Mouse (Mus musculus): ENCODE results near the gene Brd7. TPM values are rescaled to one million over a fixed set of nuclear protein-coding genes. Genes with fewer than 3 reads are reported as not detected.

Gene Brd7
- 56.0 and 70.7 TPM in 2 replicates for polyA plus RNA-seq (2015; fragmentation: Nextera tagmentation; extraction: Ambion mirVana)

- peak; percentile 90 for ATAC-seq (ENCODE audit: low read depth)
- no peaks in the 10 kb centered on the region for H3K9me3 ChIP-seq (ENCODE audit: control insufficient read depth, low read length)
- peak within 1 kb of the TSS; percentile 100 for H3K9ac ChIP-seq (ENCODE audit: low read length)
- peaks cover 17% of the 10 kb centered on the region for H3K36me3 ChIP-seq (ENCODE audit: control insufficient read depth, insufficient read depth, low read length)
- H3K4me2 ChIP-seq (ENCODE audit: low read depth, low read length) = peak within 1 kb of the TSS; percentile 90
- H3K4me3 ChIP-seq (ENCODE audit: low read length) = peak within 1 kb of the TSS; percentile 99
- under 1% methylated on average over 50 of the region's 91 CpGs for WGBS
- H3K4me1 ChIP-seq (replicated peaks; ENCODE audit: control insufficient read depth, insufficient read depth, low read length) = peaks cover 26% of the 10 kb centered on the region
- no peaks in the 10 kb centered on the region for H3K27me3 ChIP-seq (ENCODE audit: control insufficient read depth, insufficient read depth, low read depth, low read length)
- H3K27ac ChIP-seq (ENCODE audit: low read length) = peak within 1 kb of the TSS; percentile 87
Observed at GRCm38 (mm10) chr8:88361708-88362428, at the start of gene Brd7. TSS of gene Brd7 (minus strand) at chr8:88362194.

- Histone ChIP-seq H3K27ac (ENCODE audit: low read length) (no peak overlapping the region), H3K4me1 (replicated peaks; ENCODE audit: control insufficient read depth, insufficient read depth, low read length) (peaks cover 9% of the 10 kb centered on the region), H3K4me2 (ENCODE audit: low read depth, low read length) (no peak overlapping the region), H3K36me3 (ENCODE audit: control insufficient read depth, insufficient read depth, low read length) (no peaks in the 10 kb centered on the region), H3K27me3 (ENCODE audit: control insufficient read depth, insufficient read depth, low read depth, low read length) (no peaks in the 10 kb centered on the region), H3K9ac (ENCODE audit: low read length) (no peak overlapping the region), H3K9me3 (ENCODE audit: control insufficient read depth, low read length) (peaks cover under 1% of the 10 kb centered on the region; the same call in 1 of the 2 replicates), H3K4me3 (ENCODE audit: low read length) (no peak overlapping the region)
- ATAC-seq (ENCODE audit: low read depth) = no peak
- 72% methylated on average over 6 of the region's 6 CpGs for WGBS
Observed at GRCm38 (mm10) chr8:88411461-88411860, 49.5 kb upstream of the Brd7 start.

DNA sequence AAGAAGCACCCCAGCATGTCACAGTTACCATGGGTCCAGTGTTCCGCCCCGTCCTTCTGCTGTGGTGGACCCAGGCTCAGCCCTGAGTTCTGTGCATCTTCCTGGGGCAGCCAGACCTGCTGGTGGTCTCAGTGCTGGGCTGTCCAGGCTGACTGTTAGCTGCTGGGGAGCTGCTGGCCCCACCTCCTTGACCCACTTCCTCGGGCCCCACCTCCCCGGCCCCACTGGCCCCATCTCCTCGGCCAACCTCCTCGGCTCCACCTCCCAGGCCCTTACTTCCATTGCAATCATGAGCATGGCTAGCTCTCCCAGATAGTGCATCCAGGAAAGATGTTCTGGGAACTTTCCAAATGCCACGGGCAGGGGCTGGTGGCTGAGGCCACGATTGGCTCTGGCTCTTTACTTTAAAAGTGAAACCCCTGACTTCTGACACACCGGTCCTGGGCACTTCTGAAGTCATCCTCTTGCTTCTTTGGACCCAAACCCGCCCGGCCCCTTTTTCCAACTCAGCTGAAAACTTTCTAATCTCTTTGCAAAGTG, 47.5 kb upstream of the Brd7 start:
- no peak overlapping the region for H3K4me2 ChIP-seq (ENCODE audit: low read depth, low read length)
- H3K4me3 ChIP-seq (ENCODE audit: low read length) = no peak overlapping the region
- no peak overlapping the region for H3K9ac ChIP-seq (ENCODE audit: low read length)

GRCm38 (mm10) chr8:88407716-88408115, 45.7 kb upstream of the Brd7 start:
- no peak overlapping the region for H3K9ac ChIP-seq (ENCODE audit: low read length)
- no peaks in the 10 kb centered on the region for H3K36me3 ChIP-seq (ENCODE audit: control insufficient read depth, insufficient read depth, low read length)
- H3K4me1 ChIP-seq (replicated peaks; ENCODE audit: control insufficient read depth, insufficient read depth, low read length) = peaks cover 9% of the 10 kb centered on the region
- no peak overlapping the region for H3K27ac ChIP-seq (ENCODE audit: low read length)
- no peak overlapping the region for H3K4me3 ChIP-seq (ENCODE audit: low read length)
- WGBS = 91% methylated on average over 6 of the region's 6 CpGs
- H3K27me3 ChIP-seq (ENCODE audit: control insufficient read depth, insufficient read depth, low read depth, low read length) = no peaks in the 10 kb centered on the region
- ATAC-seq (ENCODE audit: low read depth) = no peak
- H3K4me2 ChIP-seq (ENCODE audit: low read depth, low read length) = no peak overlapping the region
- H3K9me3 ChIP-seq (ENCODE audit: control insufficient read depth, low read length) = peaks cover 4% of the 10 kb centered on the region; the same call in 1 of the 2 replicates

More for the DNA sequence above, 47.5 kb upstream of the Brd7 start:
- 31% methylated on average over 11 of the region's 11 CpGs for WGBS
- Histone ChIP-seq H3K27me3 (ENCODE audit: control insufficient read depth, insufficient read depth, low read depth, low read length) (no peaks in the 10 kb centered on the region), H3K36me3 (ENCODE audit: control insufficient read depth, insufficient read depth, low read length) (no peaks in the 10 kb centered on the region), H3K9me3 (ENCODE audit: control insufficient read depth, low read length) (peaks cover 4% of the 10 kb centered on the region; the same call in 1 of the 2 replicates), H3K4me1 (replicated peaks; ENCODE audit: control insufficient read depth, insufficient read depth, low read length) (peaks cover 9% of the 10 kb centered on the region), H3K27ac (ENCODE audit: low read length) (no peak overlapping the region)
- peak; percentile 71 for ATAC-seq (ENCODE audit: low read depth)

DNA sequence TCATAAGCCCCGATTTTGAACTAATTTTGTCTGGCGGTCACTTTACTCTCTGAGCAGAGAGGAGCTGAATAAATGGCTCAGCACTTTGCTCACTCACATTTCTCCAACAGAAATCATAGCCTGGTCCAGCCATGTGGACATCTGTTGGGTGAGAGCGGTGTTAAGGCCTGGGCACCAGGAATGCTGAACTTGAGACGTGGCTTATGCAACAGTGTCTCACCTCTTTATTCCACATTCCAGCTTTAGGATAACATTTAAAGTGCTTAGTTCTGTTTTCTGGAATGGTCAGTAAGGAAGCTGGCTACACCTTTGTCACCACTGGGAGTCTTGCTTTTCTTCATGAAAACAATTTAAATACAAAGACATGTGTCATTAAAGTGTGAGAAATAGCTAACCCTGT, 36.1 kb upstream of the Brd7 start:
- 83% methylated on average over 4 of the region's 4 CpGs for WGBS

DNA sequence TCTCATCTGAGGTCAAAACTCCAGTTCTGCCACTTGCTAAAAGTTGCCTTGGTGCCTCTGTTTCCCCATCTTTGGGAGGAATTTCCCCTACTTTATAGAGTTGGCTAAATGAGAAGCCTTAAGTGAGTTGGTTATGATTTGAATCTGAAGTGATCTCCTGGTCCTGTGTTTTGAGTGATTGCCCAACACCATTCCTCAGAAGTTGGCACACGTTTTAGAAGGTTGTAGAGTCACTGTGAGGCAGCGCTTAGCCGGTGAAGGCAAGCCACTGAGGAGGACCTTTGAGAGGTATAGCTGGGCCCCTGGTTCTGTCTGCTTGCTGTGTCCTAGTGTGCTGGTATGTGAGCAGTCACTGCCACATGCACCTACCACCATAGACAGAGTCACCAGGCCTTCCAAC, 31.3 kb upstream of the Brd7 start:
- Histone ChIP-seq H3K27ac (ENCODE audit: low read length) (no peak overlapping the region), H3K27me3 (ENCODE audit: control insufficient read depth, insufficient read depth, low read depth, low read length) (no peaks in the 10 kb centered on the region), H3K9me3 (ENCODE audit: control insufficient read depth, low read length) (no peaks in the 10 kb centered on the region), H3K9ac (ENCODE audit: low read length) (no peak overlapping the region), H3K36me3 (ENCODE audit: control insufficient read depth, insufficient read depth, low read length) (no peaks in the 10 kb centered on the region), H3K4me1 (replicated peaks; ENCODE audit: control insufficient read depth, insufficient read depth, low read length) (no peaks in the 10 kb centered on the region), H3K4me3 (ENCODE audit: low read length) (no peak overlapping the region), H3K4me2 (ENCODE audit: low read depth, low read length) (no peak overlapping the region)
- WGBS = 61% methylated on average over 3 of the region's 3 CpGs
- ATAC-seq (ENCODE audit: low read depth) = no peak

More for the DNA sequence above, 36.1 kb upstream of the Brd7 start:
- H3K4me2 ChIP-seq (ENCODE audit: low read depth, low read length) = no peak overlapping the region
- no peaks in the 10 kb centered on the region for H3K4me1 ChIP-seq (replicated peaks; ENCODE audit: control insufficient read depth, insufficient read depth, low read length)
- no peaks in the 10 kb centered on the region for H3K27me3 ChIP-seq (ENCODE audit: control insufficient read depth, insufficient read depth, low read depth, low read length)
- H3K9me3 ChIP-seq (ENCODE audit: control insufficient read depth, low read length) = no peaks in the 10 kb centered on the region
- no peak overlapping the region for H3K4me3 ChIP-seq (ENCODE audit: low read length)
- no peak overlapping the region for H3K9ac ChIP-seq (ENCODE audit: low read length)
- ATAC-seq (ENCODE audit: low read depth) = no peak
- no peak overlapping the region for H3K27ac ChIP-seq (ENCODE audit: low read length)
- H3K36me3 ChIP-seq (ENCODE audit: control insufficient read depth, insufficient read depth, low read length) = no peaks in the 10 kb centered on the region

- Histone ChIP-seq H3K36me3 (ENCODE audit: control insufficient read depth, insufficient read depth, low read length) (no peaks in the 10 kb centered on the region), H3K9ac (ENCODE audit: low read length) (no peak overlapping the region), H3K27me3 (ENCODE audit: control insufficient read depth, insufficient read depth, low read depth, low read length) (no peaks in the 10 kb centered on the region), H3K27ac (ENCODE audit: low read length) (no peak overlapping the region), H3K4me2 (ENCODE audit: low read depth, low read length) (no peak overlapping the region), H3K4me1 (replicated peaks; ENCODE audit: control insufficient read depth, insufficient read depth, low read length) (no peaks in the 10 kb centered on the region), H3K4me3 (ENCODE audit: low read length) (no peak overlapping the region), H3K9me3 (ENCODE audit: control insufficient read depth, low read length) (no peaks in the 10 kb centered on the region)
- WGBS = 83% methylated on average over 1 of the region's 1 CpGs
- no peak for ATAC-seq (ENCODE audit: low read depth)
Observed at GRCm38 (mm10) chr8:88390749-88391148, 28.8 kb upstream of the Brd7 start.

GRCm38 (mm10) chr8:88388691-88389239, 26.8 kb upstream of the Brd7 start:
- Histone ChIP-seq H3K27me3 (ENCODE audit: control insufficient read depth, insufficient read depth, low read depth, low read length) (no peaks in the 10 kb centered on the region), H3K9ac (ENCODE audit: low read length) (no peak overlapping the region), H3K4me2 (ENCODE audit: low read depth, low read length) (no peak overlapping the region), H3K27ac (ENCODE audit: low read length) (peak overlapping the region; percentile 7; the same call in 1 of the 2 replicates), H3K9me3 (ENCODE audit: control insufficient read depth, low read length) (no peaks in the 10 kb centered on the region), H3K4me3 (ENCODE audit: low read length) (no peak overlapping the region), H3K4me1 (replicated peaks; ENCODE audit: control insufficient read depth, insufficient read depth, low read length) (no peaks in the 10 kb centered on the region), H3K36me3 (ENCODE audit: control insufficient read depth, insufficient read depth, low read length) (no peaks in the 10 kb centered on the region)
- ATAC-seq (ENCODE audit: low read depth) = peak; percentile 57; the same call in 1 of the 2 replicates
- 54% methylated on average over 7 of the region's 7 CpGs for WGBS

DNA sequence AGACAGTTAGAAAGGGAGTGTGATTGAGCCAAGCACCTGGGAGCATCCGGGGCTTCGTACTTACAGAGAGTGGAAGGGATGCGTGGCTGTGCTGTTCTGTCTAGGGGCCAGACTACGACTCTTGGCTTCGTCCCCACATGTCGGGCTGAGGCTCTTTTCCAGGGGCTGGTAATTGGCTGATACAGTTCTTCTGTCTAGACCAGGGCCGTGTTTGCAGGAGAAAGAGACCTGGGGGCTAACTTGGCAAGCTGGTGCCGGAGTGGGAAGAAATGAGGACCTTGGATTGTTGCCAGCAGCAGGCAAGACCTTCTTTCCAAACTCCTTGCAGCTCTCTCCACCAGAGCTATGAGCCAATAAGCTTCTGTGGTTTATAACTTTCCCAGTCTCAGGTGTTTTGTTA, 25.9 kb upstream of the Brd7 start:
- WGBS = 45% methylated on average over 8 of the region's 8 CpGs
- Histone ChIP-seq H3K9ac (ENCODE audit: low read length) (no peak overlapping the region), H3K9me3 (ENCODE audit: control insufficient read depth, low read length) (no peaks in the 10 kb centered on the region), H3K27me3 (ENCODE audit: control insufficient read depth, insufficient read depth, low read depth, low read length) (no peaks in the 10 kb centered on the region), H3K4me1 (replicated peaks; ENCODE audit: control insufficient read depth, insufficient read depth, low read length) (no peaks in the 10 kb centered on the region), H3K4me2 (ENCODE audit: low read depth, low read length) (no peak overlapping the region), H3K4me3 (ENCODE audit: low read length) (no peak overlapping the region), H3K27ac (ENCODE audit: low read length) (no peak overlapping the region), H3K36me3 (ENCODE audit: control insufficient read depth, insufficient read depth, low read length) (no peaks in the 10 kb centered on the region)
- ATAC-seq (ENCODE audit: low read depth) = 0 out of 2 replicates have a peak, but pooled peaks have one; percentile 41
